Mouse (Mus musculus) CD8-positive naive resting alpha-beta T cell, adult 2 months (primary cell): Measurements from ENCODE around the gene Mrpl23.

Source experiments
- DNase-seq, 2 experiments: peaks; one replicate each; pipeline ENCODE4 v3.0.0; 2022; ENCODE audit warnings: low read depth in 2 of 2, low spot score in 2 of 2

Gene Mrpl23

DNA sequence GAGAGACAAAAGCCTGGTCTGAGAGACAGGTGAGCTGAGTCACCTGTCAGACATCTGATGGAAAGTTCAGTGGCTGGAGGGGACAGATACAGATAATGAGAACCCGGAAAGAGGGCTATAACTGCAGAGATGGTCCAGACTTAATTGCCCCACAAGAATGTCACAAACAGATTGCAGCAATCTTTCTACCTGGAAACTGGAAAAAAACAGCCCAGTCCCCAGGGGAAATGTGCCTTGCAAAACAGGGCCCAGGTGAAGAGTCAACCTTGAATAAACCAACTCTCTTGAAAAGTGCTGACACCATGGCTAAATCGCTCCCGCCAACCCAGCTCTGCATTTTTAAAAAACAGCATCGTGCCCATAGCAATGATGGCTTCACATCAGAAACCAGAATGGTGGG, 12.2 kb upstream of the Mrpl23 start:
- DNase-seq = no peak

DNA sequence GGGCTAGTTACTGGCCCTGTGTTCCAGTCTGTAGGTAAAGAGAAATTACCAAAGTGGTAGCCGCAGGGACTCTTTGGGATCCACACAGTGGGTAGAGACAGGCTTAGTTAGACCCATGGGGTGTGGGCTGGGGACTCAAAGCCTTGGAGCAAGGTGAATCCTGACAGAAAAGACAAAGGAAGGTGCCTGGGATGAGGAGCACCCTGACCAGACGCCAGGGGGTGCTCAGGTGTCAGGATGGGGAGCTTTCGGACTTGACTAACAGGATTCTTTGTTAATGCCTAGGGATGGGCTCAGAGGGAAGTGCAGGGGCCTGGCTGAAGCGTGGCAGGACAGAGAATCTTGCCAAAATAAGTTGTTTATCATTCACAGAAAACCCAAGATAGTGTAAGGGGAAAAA, 10.1 kb upstream of the Mrpl23 start:
- DNase-seq = no peak

DNA sequence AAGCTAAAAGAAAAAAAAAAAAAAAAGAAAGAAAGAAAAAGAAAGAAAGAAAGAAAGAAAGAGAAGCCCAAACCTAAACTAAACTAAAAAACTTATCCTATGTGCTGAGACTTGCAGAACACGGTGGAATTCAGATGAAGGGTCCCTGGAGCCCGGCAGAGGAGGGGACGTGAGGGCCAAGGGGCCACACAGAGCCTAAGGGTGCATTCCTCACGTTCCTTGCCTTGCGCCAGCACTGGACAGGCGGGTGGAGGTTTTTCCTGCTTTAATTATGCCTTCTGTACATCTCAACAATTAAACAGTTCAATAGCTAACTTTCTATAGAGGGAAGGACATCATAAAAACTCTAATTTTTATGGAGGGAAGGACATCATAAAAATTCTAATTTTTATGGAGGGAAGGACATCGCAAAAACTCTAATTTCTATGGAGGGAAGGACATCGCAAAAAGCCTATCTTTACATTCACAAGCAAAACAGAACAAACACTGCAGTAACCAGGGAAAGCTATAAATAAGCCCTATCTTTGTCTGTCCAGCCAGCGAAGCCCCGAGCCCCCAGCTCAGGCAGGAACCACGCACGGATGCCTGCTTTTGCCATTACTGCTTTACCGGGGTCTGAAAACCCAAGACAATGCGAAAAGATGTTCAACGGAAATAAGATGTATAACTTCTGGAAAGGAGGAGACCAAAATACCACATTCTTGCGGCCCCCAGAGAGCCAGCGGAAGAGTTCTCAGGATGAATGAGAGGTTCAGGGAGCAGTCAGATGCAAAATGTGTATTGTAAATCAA, 9.1 kb upstream of the Mrpl23 start:
- DNase-seq = no peak

DNA sequence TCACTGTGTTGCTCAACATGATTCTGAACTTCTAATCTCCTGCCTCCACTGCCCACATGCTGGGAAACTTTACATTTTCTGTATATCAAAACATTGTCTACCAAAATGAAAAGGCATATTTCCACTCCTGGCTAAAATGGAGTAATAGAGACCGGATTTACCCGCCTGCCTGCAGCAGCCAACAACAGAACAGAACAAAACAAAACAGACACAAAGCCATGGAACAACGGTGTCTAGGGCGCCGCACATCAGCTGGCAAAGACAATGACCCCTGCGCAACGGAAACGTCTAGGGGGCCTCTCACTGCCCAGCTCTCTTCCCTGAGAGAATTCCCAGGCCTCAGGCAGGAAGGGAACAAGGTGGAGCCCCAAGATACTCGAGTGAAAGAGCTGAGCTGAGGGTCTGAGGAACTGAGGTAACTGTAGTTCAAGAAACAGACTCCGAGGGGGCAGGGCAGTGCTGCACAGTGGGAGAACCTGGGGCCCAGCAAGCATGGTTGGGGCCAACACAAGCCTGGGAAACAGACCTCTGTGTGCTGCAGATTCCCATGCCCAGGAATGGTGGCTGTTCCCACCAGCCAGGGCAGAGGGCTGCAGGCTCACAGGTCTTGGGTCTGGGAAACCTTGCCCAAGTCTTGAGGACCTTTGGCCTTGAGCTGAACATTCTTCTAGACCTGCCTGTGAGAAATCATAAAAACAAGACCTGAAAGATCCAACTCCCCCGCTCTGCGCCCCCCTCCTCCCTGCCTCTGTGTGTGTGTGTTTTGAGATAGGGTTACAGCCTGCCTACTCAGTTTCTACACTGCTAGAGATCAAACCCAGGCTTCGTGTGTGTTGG, 6.9 kb upstream of the Mrpl23 start:
- no peak for DNase-seq

GRCm38 (mm10) chr7:142529350-142529749, 3.1 kb upstream of the Mrpl23 start:
- no peak for DNase-seq

- DNase-seq = no peak
These were observed 439 bp upstream of the Mrpl23 start for GRCm38 (mm10) chr7:142531973-142532521.

DNA sequence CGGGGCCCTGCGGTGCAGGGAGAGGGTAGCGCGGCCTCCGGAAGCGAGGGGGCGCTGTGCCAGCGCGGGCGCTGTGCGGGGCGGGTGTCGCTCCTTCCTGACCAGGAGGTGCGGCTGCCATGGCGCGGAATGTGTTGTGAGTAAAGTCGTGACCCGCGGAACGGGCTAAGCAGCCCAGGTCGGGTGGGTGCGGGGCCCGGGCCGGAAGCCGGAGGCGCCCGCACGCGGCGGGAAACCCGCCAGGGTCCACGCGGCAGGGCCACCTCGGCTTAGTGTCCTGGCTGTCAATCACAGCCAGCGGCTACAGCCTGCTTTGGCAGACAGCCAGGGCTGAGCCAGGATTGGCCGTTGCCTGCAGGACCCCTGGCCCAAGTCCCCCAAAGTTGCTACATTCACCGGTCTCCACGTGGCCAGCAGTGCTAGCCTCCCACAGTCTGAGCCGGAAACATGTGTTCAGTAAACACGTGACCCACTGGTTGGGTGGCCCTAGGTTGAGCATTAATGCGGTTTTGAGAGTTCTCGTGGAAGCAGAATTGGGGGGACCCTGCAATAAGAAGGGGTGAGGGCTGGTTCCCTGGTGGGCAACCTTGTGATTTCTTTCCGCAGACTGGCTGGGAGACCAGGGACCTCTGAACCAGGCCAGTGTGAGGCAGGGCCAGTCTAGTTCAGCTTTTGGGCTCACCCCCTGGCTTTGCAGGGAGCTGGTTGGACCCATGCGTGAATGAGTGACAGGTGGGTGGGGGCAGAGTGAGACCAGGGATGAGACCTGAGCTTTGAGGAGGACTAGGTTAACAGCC, 771 bp downstream of the Mrpl23 start:
- DNase-seq = peak; percentile 86 to 88

- no peak for DNase-seq
These were observed 2.6 kb downstream of the Mrpl23 start for GRCm38 (mm10) chr7:142535116-142535515.

GRCm38 (mm10) chr7:142535832-142536231, 3.3 kb downstream of the Mrpl23 start:
- no peak for DNase-seq

DNA sequence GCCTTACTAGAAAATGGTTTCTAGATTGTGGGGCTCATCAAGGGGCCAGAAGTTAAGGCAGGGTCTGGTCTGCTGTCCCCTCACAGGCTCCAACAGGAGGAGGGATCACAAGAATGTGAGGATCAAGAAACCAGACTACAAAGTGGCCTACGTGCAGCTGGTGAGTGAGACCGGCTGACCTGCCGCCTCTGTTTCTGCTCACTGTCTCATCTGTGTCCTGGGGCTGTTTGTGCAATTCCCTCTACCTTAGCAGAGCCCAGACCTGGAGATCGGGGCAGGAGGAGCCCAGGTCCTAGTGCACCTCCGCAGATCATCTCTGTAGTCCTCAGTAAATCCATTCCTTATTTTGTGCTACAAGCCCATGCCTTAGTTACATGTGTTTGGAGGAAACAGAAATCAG, 4.7 kb downstream of the Mrpl23 start:
- DNase-seq = no peak

DNA sequence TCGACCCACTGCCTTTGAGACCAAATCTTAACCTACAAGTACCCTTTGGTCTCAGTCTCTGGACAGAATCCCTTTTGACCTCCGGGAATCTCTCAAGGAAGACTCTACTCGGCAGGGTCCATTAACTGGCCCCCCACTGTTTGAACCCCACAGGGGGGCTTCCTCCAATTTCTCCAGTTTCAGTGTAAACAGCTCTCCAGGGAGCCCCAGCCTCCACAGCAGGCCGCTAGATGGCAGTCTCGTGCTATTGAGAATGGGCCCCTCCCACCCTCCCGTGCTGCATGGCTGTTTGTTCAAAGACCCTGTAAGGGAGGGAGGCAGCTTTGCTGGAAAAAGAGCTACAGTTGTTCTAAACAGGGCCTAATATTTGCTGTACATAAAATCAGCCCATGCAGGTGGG, 5.4 kb downstream of the Mrpl23 start:
- DNase-seq = peak; percentile 37 to 59

GRCm38 (mm10) chr7:142538291-142538690, 5.8 kb downstream of the Mrpl23 start:
- no peak for DNase-seq

DNA sequence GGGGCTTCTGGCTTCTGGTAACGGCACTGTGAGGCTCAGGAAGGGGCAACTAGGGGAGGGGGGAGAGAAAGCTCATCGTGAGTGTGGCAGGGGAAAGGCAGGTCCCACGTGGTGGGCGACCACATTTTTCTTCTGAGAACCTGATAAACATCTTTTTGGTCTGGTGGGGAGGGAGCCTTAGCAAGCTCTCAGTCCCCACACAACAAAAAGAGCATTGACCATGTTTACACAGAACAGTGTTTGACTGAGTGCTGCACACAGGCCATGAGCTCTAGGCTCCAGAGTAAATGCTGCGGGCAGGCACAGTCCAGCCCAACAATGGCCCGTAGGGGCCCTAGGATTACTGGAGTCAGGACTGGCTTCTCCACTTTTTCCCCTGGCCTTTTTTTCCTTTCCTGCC, 6.3 kb downstream of the Mrpl23 start:
- DNase-seq = no peak

DNA sequence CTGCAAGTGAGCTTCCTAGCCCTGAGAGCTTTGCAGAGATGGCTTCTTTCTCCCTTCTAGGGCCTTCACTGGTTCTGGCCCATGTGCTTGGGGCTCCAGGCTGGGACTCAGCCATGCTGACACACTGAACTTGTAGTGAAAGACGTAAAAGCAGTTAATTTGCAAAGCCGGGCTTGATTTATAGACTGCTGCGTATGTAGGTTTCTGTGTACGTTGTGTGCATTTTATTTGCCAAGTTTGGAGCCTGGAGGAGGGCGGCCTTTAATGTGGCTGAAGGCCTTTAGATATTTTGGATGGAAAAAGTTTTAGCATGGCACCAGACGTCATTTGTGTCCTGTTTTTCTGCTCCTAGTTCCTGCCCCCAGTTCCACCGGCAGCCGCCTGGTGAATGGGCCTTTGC, 7.3 kb downstream of the Mrpl23 start:
- DNase-seq = no peak

DNA sequence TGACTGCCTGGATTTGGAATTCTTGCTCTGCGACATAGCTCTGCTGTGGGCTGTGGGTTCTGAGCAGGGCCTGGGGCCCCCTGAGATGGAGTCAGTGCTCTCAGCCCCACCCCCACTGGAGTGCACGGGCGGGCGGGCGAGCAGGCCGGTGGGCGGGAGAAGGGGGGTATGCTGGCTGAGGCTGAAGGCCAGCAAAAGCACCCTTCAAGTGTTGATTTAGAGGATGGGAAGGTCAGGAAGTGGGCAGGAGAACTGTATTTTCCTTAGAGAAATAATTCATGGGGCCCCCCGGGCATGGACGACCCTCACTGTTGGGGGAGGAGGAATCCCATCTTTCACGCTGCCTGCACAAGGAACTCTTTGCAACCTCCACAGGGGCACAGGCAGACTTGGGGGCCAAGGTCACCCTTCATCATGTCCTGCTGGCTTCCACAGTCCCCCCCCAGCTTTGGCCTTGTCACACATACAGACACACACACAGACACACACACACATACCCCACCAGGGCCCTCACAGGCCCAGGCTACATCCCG, 10.4 kb downstream of the Mrpl23 start:
- no peak for DNase-seq

DNA sequence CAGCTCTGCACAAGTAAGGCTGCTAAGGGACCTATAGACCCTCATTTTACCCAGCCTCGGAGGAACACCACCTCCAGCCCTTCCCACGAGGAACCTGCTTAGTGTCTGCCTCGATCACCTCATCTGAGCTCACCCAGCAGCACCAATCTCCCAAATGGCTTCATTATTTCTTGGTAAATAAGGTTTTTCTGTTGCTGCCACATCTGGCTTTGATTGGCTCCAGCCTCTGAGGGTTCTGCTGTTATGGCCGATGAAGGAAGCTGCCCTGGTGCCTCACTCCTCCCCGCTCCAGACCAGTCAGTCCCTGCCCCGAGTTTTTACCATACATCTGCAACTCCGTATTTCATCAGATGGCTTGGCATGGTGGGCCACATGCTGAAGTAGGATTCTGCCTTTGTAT, 13.5 kb downstream of the Mrpl23 start:
- no peak for DNase-seq

- DNase-seq = no peak
These were observed 15.4 kb downstream of the Mrpl23 start for GRCm38 (mm10) chr7:142547874-142548273.

DNA sequence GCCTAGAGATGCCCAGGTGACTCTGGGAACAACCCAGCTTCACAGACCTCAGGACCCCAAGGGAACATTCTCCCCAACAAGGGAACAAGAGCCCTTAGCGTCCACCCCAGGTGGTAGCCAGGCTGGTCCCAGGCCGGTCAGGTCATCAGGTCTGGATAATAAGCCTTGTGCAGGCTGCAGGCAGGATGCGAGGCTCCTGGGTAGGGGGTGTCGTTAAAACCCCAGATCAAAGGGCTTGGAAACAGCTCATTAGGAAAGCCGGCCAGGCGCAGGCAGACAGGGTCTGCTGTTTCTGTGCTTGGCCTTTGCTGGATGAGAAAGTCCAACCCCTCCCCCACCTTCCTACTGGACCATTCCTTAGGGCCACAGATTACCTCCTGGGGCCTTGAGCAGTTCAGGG, 16.2 kb downstream of the Mrpl23 start:
- no peak for DNase-seq

DNA sequence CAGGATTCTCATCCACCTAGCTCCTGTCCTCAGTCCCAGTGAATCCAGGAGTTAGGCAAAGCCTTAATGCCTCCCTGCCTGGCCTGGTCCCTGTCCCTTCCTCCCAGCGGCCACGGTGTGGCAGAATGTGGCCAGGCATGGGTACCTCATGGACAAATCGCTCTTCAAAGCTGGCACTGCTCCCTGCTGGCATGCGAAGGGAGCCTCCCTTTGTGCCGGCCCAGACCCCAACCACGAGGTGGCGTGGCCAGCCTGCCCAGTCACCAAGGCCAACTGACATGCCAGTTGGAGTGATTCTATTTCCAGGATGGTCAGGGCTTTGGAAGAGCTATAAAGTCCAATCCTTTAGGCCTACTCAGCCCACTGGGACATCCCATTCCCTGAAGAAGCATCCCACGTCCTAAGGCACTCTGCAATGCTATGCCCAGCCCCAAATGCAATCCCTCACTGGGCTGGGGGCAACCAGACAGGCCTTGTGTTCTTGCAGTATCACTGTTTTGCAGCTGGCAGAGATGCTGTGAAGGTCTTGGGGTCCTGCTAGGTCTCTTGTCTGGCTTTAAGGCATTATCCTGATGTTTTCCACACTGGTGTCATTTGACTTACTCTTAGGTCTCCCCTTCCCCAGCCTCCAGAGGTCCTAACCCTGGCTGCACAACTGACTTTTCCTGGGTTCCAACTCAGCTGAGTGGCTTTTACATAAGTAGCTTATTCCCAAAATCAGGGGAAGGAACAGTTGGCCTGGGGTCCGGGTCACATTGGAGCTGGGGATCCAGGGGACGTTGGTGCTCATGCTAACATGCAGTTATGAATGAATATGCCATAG, 17.7 kb downstream of the Mrpl23 start:
- DNase-seq = no peak

GRCm38 (mm10) chr7:142550935-142551373, 18.5 kb downstream of the Mrpl23 start:
- no peak for DNase-seq
